Mouse (Mus musculus) cerebellum, adult 2 months (tissue): Measurements from ENCODE around the gene Slc26a1. TPM values are rescaled to one million over a fixed set of nuclear protein-coding genes. Genes with fewer than 3 reads are reported as not detected.

ENCODE experiments used
- DNase-seq, 2 experiments: peaks; one replicate each; pipeline ENCODE4 v3.0.0; 2021
- H3K27ac ChIP-seq: fragments of 200-500 bp; 2 replicates; pipeline ENCODE4 v1.5.1; 2012; ENCODE audit warnings: low read length, control low read depth, inconsistent platforms; ENCODE audit not compliant: insufficient read depth
- H3K27me3 ChIP-seq: fragments of 200-500 bp; 2 replicates; pipeline ENCODE4 v1.6.1; 2012; ENCODE audit warnings: inconsistent platforms, mild to moderate bottlenecking, low read length, moderate library complexity; ENCODE audit not compliant: control insufficient read depth, insufficient read depth
- H3K4me1 ChIP-seq: fragments of 200-500 bp; 2 replicates; pipeline ENCODE4 v1.6.1; 2011; ENCODE audit warnings: low read length; ENCODE audit not compliant: control insufficient read depth, insufficient read depth
- H3K4me3 ChIP-seq: fragments of 200-500 bp; replicated peaks from 2 replicates; pipeline ENCODE3; 2011; ENCODE audit warnings: mild to moderate bottlenecking, low read depth, low read length, control low read depth; ENCODE audit not compliant: insufficient read depth
- CTCF ChIP-seq: fragments of 200-500 bp; IDR thresholded peaks from 2 replicates; pipeline ENCODE4 v1.5.1; 2011; ENCODE audit warnings: low read depth, mild to moderate bottlenecking, control low read depth, low read length, moderate library complexity, borderline replicate concordance; ENCODE audit not compliant: insufficient read depth
- POLR2A ChIP-seq: fragments of 200-500 bp; IDR thresholded peaks from 2 replicates; pipeline ENCODE4 v1.6.1; 2011; ENCODE audit warnings: low read length, control low read depth, borderline replicate concordance; ENCODE audit not compliant: insufficient read depth
- whole genome bisulfite sequencing: fragments of 180-500 bp; shearing (Covaris S2); methylation state at CpG from one replicate; pipeline ENCODE4 v1.1.7; 2018; 5-methylcytosine and 5-hydroxymethylcytosine counted together
- polyA plus RNA-seq: library from polyadenylated mRNA; depleted of rRNA; stranded (reverse); fragments of >200 nt; gene quantifications from 2 replicates; pipeline ENCODE4 v1.2.3, GENCODE M21; 2012

Gene Slc26a1
- polyA plus RNA-seq, 1 experiment: 1.7 TPM

GRCm38 (mm10) chr5:108659698-108660631 lies 15.4 kb downstream of the Slc26a1 start, which contains the start of gene Idua:
Idua (plus strand) TSS chr5:108660331.
- Histone ChIP-seq H3K27me3 (no peaks in the 10 kb centered on the region), H3K27ac (peak within 1 kb of the TSS; percentile 16), H3K4me1 (peaks cover 15% of the 10 kb centered on the region), H3K4me3 (peak within 1 kb of the TSS; percentile 88)
- TF ChIP-seq POLR2A: no peak
- TF ChIP-seq CTCF: no peak
- peak in 1 of 2 experiments; percentile 28 for DNase-seq
- WGBS: 7% methylated on average over 24 of the region's 24 CpGs

DNA sequence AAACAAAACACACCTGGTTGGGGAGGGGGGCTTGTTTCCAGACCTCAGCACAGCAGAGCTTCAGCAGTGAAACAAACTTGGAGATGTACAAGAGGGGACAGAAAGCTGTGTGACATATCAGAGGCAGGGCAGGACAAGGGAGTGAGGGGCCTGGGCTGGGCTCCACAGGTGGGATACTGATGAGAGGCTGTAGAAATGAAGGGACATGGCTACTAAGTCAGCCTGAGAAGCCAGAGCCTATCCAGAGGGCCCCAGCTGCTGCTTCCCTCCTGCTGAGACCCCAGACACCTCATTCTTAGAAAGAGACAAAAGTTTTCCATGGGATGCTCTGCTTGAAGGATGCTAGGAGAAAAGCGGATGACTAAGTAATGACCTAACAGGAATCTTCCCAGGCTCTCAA lies 16.8 kb downstream of the Slc26a1 start:
- no peak overlapping the region for H3K27ac ChIP-seq
- WGBS: 64% methylated on average over 1 of the region's 1 CpGs
- H3K4me3 ChIP-seq: no peak overlapping the region
- peak in 1 of 2 experiments; percentile 7 for DNase-seq
- H3K27me3 ChIP-seq: no peaks in the 10 kb centered on the region
- peaks cover 15% of the 10 kb centered on the region for H3K4me1 ChIP-seq
- no peak for TF ChIP-seq CTCF
- TF ChIP-seq POLR2A: no peak

DNA sequence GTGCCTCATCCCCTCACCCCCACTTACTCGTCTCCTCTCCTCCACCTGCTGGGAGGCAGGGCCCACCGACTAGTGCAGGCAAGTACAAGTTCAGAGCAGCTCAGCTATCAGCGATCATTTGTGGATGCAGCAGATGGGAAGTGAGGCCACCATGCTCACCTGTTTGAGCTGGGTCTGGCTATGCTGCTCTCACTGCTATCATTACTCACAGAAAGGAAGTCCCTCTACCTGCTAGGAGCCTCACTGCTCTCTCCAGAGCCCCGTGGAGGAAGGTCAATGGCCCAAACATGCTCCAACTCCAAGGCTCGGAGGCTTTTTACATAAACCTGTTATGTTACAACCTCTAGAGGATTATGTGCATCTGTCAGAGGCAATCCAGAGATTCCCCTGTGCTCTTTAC lies 18.0 kb downstream of the Slc26a1 start:
- Histone ChIP-seq H3K27ac (no peak overlapping the region), H3K27me3 (no peaks in the 10 kb centered on the region), H3K4me3 (no peak overlapping the region), H3K4me1 (peaks cover 15% of the 10 kb centered on the region)
- 61% methylated on average over 5 of the region's 5 CpGs for WGBS
- peak in 1 of 2 experiments; percentile 5 for DNase-seq
- TF ChIP-seq POLR2A: no peak
- no peak for TF ChIP-seq CTCF

DNA sequence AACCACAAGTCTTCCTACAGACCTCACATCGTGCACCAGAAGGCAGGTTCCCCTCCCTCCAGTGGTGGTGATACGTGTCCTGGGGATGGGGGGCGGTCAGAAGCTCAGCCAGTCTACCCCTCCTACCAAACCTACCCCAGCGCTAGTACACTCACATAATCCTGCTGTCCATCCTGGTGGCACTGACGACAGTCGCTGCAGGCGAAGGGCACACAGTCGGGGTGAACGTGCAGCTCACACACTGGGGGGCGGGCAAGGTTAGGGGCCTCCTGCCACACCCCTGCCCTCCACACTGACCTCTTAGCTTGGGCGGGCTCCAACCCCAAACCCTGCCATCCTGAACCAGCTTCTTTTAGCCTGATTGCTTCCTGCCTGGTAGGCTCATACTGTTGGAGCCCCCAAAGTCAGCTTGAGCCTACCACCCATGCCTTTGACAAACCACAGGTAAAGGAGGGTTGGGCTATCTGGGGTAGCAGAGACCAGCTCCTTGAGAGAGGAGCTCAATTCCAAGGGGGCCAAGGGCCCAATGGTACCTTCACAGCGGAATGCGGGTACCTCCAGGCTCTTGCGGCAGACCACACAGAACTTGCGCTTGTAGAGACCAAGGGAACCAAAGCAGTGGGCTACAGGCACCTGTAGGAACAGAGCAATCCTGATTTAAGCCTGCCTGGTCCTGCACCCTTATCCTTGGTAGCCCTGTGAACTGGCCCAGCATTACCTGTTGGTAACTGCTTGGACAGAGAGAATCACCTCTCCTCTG lies 19.3 kb downstream of the Slc26a1 start:
- 91% methylated on average over 15 of the region's 15 CpGs for WGBS
- TF ChIP-seq CTCF (no peak), POLR2A (no peak)

GRCm38 (mm10) chr5:108655381-108655780 lies 20.0 kb downstream of the Slc26a1 start:
- H3K27ac ChIP-seq: no peak overlapping the region
- 95% methylated on average over 9 of the region's 9 CpGs for WGBS
- no peak for TF ChIP-seq CTCF
- no peak for TF ChIP-seq POLR2A
- peaks cover 26% of the 10 kb centered on the region for H3K4me1 ChIP-seq
- no peaks in the 10 kb centered on the region for H3K27me3 ChIP-seq
- no peak overlapping the region for H3K4me3 ChIP-seq
- peak in 1 of 2 experiments; percentile 7 for DNase-seq

More for the DNA sequence above, 19.3 kb downstream of the Slc26a1 start:
- Histone ChIP-seq H3K4me1 (peaks cover 20% of the 10 kb centered on the region), H3K27ac (no peak overlapping the region), H3K4me3 (no peak overlapping the region), H3K27me3 (no peaks in the 10 kb centered on the region)
- DNase-seq: peak in 1 of 2 experiments; percentile 10

DNA sequence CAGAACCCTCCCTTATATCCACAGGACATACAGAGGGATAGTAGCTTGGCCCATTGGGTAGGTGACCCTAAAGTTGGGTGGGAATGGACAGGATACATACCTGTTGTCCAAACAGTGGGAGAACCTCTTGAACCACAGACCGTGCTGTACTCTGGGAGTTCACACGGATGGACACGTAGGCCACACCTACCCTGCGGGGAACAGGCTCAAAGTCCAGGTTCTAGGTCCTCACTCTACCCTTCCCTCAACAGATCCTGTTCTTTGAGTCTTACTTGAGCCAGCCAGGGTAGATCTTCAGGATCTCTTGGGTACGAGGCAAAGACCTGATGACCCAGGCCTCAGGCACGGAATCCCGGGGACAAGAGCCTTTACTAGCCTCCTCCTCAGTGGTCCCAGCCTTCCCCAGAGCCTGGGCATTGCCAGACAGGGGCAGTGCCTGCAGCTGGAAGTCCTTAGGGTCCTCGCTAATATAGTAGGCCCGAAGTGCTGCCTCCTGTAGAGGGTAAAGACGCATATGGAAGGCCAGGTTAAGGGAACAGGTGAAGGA lies 20.9 kb downstream of the Slc26a1 start:
- WGBS: 91% methylated on average over 10 of the region's 10 CpGs
- Histone ChIP-seq H3K4me3 (no peak overlapping the region), H3K4me1 (peaks cover 34% of the 10 kb centered on the region)

GRCm38 (mm10) chr5:108653341-108653740 lies 22.0 kb downstream of the Slc26a1 start:
- peak in 1 of 2 experiments; percentile 15 for DNase-seq
- 81% methylated on average over 6 of the region's 6 CpGs for WGBS

More for the DNA sequence above, 20.9 kb downstream of the Slc26a1 start:
- peak in 1 of 2 experiments; percentile 6 for DNase-seq
- Histone ChIP-seq H3K27ac (no peak overlapping the region), H3K27me3 (no peaks in the 10 kb centered on the region)
- TF ChIP-seq POLR2A: no peak

More at GRCm38 (mm10) chr5:108653341-108653740, 22.0 kb downstream of the Slc26a1 start:
- peaks cover 30% of the 10 kb centered on the region for H3K4me1 ChIP-seq
- no peak overlapping the region for H3K4me3 ChIP-seq
- no peak for TF ChIP-seq POLR2A
- no peak for TF ChIP-seq CTCF
- H3K27me3 ChIP-seq: no peaks in the 10 kb centered on the region
- no peak overlapping the region for H3K27ac ChIP-seq
